Mouse (Mus musculus) CH12.LX (cell line): Measurements from ENCODE around the gene D2hgdh.

ENCODE experiments used
- CHD2 ChIP-seq: IDR thresholded peaks from 2 replicates; pipeline ENCODE4 v1.6.1; 2011; ENCODE audit warnings: low read length, improper control_type of control experiment
- POLR2A ChIP-seq: IDR thresholded peaks from 2 replicates; pipeline ENCODE4 v1.6.1; 2011; ENCODE audit warnings: low read depth, mild to moderate bottlenecking, improper control_type of control experiment, low read length
- TBP ChIP-seq: conservative IDR thresholded peaks from 2 replicates; pipeline ENCODE4 v1.6.1; 2011; ENCODE audit warnings: low read depth, low read length, improper control_type of control experiment

DNA sequence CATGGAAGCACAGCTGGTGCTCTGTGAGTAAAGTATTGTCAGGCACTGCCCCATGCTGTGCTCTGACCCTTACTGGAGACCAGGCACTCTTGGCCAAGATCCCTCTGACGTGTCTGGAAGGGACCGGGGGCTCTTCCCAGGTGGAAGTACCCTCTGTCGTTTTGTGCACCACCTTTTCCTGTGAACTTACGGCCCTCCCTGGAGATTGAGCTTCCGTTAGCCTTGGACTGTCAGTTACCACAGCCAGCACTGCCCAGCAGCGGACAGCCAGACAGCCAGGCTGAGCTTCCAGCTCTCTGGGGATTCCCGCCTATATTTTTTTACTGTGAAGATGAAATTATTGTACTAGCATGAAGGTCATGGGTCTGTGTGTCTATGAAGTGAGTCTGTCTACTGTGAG, 6.0 kb upstream of the D2hgdh start:
- TF ChIP-seq CHD2 (no peak), TBP (no peak), POLR2A (no peak)
